Mouse (Mus musculus): ENCODE measurements at regions not wholly inside any gene's neighbourhood (a gene's known extent, or its start where the extent isn't known, plus 50 kb on each side); places are given as distances from the start of the nearest gene placed in this dataset.

GRCm38 (mm10) chr1:185519811-185520210, 65.2 kb downstream of the Slc30a10 start:
- Histone ChIP-seq H3K36me3 (ENCODE audit: control insufficient read depth, insufficient read depth, low read length) (no peaks in the 10 kb centered on the region), H3K27ac (ENCODE audit: control insufficient read depth, insufficient read depth, low read depth, low read length) (no peak overlapping the region), H3K4me1 (ENCODE audit: control insufficient read depth, insufficient read depth, low read length) (peaks cover 4% of the 10 kb centered on the region), H3K27me3 (ENCODE audit: control insufficient read depth, insufficient read depth, low read length) (no peaks in the 10 kb centered on the region), H3K4me3 (ENCODE audit: control insufficient read depth, low read depth, low read length) (no peak overlapping the region)
- TF ChIP-seq CTCF (IDR thresholded peaks at IDR 0.05; ENCODE audit: control insufficient read depth, insufficient read depth, insufficient replicate concordance, low read depth, low read length) (no peak), POLR2A (IDR thresholded peaks at IDR 0.05; ENCODE audit: control insufficient read depth, low read depth, low read length) (no peak)

- Histone ChIP-seq H3K36me3 (ENCODE audit: control insufficient read depth, insufficient read depth, low read length) (no peaks in the 10 kb centered on the region), H3K27ac (ENCODE audit: control insufficient read depth, insufficient read depth, low read depth, low read length) (no peak overlapping the region), H3K4me1 (ENCODE audit: control insufficient read depth, insufficient read depth, low read length) (no peaks in the 10 kb centered on the region), H3K4me3 (ENCODE audit: control insufficient read depth, low read depth, low read length) (no peak overlapping the region), H3K27me3 (ENCODE audit: control insufficient read depth, insufficient read depth, low read length) (no peaks in the 10 kb centered on the region)
- no peak for TF ChIP-seq POLR2A (IDR thresholded peaks at IDR 0.05; ENCODE audit: control insufficient read depth, low read depth, low read length)
- TF ChIP-seq CTCF (IDR thresholded peaks at IDR 0.05; ENCODE audit: control insufficient read depth, insufficient read depth, insufficient replicate concordance, low read depth, low read length) = no peak
Measured at GRCm38 (mm10) chr1:185524020-185524419, 69.4 kb downstream of the Slc30a10 start.

GRCm38 (mm10) chr1:185533471-185533870, 78.8 kb downstream of the Slc30a10 start:
- Histone ChIP-seq H3K4me1 (ENCODE audit: control insufficient read depth, insufficient read depth, low read length) (peaks cover 5% of the 10 kb centered on the region), H3K36me3 (ENCODE audit: control insufficient read depth, insufficient read depth, low read length) (no peaks in the 10 kb centered on the region), H3K27ac (ENCODE audit: control insufficient read depth, insufficient read depth, low read depth, low read length) (no peak overlapping the region), H3K4me3 (ENCODE audit: control insufficient read depth, low read depth, low read length) (no peak overlapping the region), H3K27me3 (ENCODE audit: control insufficient read depth, insufficient read depth, low read length) (no peaks in the 10 kb centered on the region)
- no peak for TF ChIP-seq CTCF (IDR thresholded peaks at IDR 0.05; ENCODE audit: control insufficient read depth, insufficient read depth, insufficient replicate concordance, low read depth, low read length)
- no peak for TF ChIP-seq POLR2A (IDR thresholded peaks at IDR 0.05; ENCODE audit: control insufficient read depth, low read depth, low read length)

- H3K4me1 ChIP-seq (ENCODE audit: control insufficient read depth, insufficient read depth, low read length) = peaks cover 5% of the 10 kb centered on the region
- no peaks in the 10 kb centered on the region for H3K27me3 ChIP-seq (ENCODE audit: control insufficient read depth, insufficient read depth, low read length)
Measured at GRCm38 (mm10) chr1:185534129-185534528, 79.5 kb downstream of the Slc30a10 start.

GRCm38 (mm10) chr1:185535321-185535720, 80.7 kb downstream of the Slc30a10 start:
- Histone ChIP-seq H3K4me1 (ENCODE audit: control insufficient read depth, insufficient read depth, low read length) (peaks cover 5% of the 10 kb centered on the region), H3K4me3 (ENCODE audit: control insufficient read depth, low read depth, low read length) (no peak overlapping the region), H3K27me3 (ENCODE audit: control insufficient read depth, insufficient read depth, low read length) (no peaks in the 10 kb centered on the region), H3K36me3 (ENCODE audit: control insufficient read depth, insufficient read depth, low read length) (no peaks in the 10 kb centered on the region), H3K27ac (ENCODE audit: control insufficient read depth, insufficient read depth, low read depth, low read length) (no peak overlapping the region; the same call in 1 of the 2 replicates)
- TF ChIP-seq CTCF (IDR thresholded peaks at IDR 0.05; ENCODE audit: control insufficient read depth, insufficient read depth, insufficient replicate concordance, low read depth, low read length) (no peak), POLR2A (IDR thresholded peaks at IDR 0.05; ENCODE audit: control insufficient read depth, low read depth, low read length) (no peak)

More at GRCm38 (mm10) chr1:185534129-185534528, 79.5 kb downstream of the Slc30a10 start:
- peak overlapping the region; percentile 12; the same call in 1 of the 2 replicates for H3K27ac ChIP-seq (ENCODE audit: control insufficient read depth, insufficient read depth, low read depth, low read length)
- no peaks in the 10 kb centered on the region for H3K36me3 ChIP-seq (ENCODE audit: control insufficient read depth, insufficient read depth, low read length)
- TF ChIP-seq CTCF (IDR thresholded peaks at IDR 0.05; ENCODE audit: control insufficient read depth, insufficient read depth, insufficient replicate concordance, low read depth, low read length) = no peak
- no peak for TF ChIP-seq POLR2A (IDR thresholded peaks at IDR 0.05; ENCODE audit: control insufficient read depth, low read depth, low read length)
- H3K4me3 ChIP-seq (ENCODE audit: control insufficient read depth, low read depth, low read length) = no peak overlapping the region; the same call in 1 of the 2 replicates

GRCm38 (mm10) chr1:185537236-185537635, 82.6 kb downstream of the Slc30a10 start:
- TF ChIP-seq POLR2A (IDR thresholded peaks at IDR 0.05; ENCODE audit: control insufficient read depth, low read depth, low read length) (no peak), CTCF (IDR thresholded peaks at IDR 0.05; ENCODE audit: control insufficient read depth, insufficient read depth, insufficient replicate concordance, low read depth, low read length) (no peak)
- Histone ChIP-seq H3K4me3 (ENCODE audit: control insufficient read depth, low read depth, low read length) (no peak overlapping the region), H3K27ac (ENCODE audit: control insufficient read depth, insufficient read depth, low read depth, low read length) (no peak overlapping the region), H3K27me3 (ENCODE audit: control insufficient read depth, insufficient read depth, low read length) (no peaks in the 10 kb centered on the region), H3K36me3 (ENCODE audit: control insufficient read depth, insufficient read depth, low read length) (no peaks in the 10 kb centered on the region), H3K4me1 (ENCODE audit: control insufficient read depth, insufficient read depth, low read length) (peaks cover 5% of the 10 kb centered on the region)

- no peak overlapping the region for H3K27ac ChIP-seq (ENCODE audit: control insufficient read depth, insufficient read depth, low read depth, low read length)
- TF ChIP-seq POLR2A (IDR thresholded peaks at IDR 0.05; ENCODE audit: control insufficient read depth, low read depth, low read length) (no peak), CTCF (IDR thresholded peaks at IDR 0.05; ENCODE audit: control insufficient read depth, insufficient read depth, insufficient replicate concordance, low read depth, low read length) (no peak)
Measured at GRCm38 (mm10) chr1:185539458-185539857, 84.8 kb downstream of the Slc30a10 start.

GRCm38 (mm10) chr1:185546346-185546745, 91.7 kb downstream of the Slc30a10 start:
- H3K36me3 ChIP-seq (ENCODE audit: control insufficient read depth, insufficient read depth, low read length) = no peaks in the 10 kb centered on the region
- no peaks in the 10 kb centered on the region for H3K4me1 ChIP-seq (ENCODE audit: control insufficient read depth, insufficient read depth, low read length)
- H3K4me3 ChIP-seq (ENCODE audit: control insufficient read depth, low read depth, low read length) = no peak overlapping the region
- H3K27ac ChIP-seq (ENCODE audit: control insufficient read depth, insufficient read depth, low read depth, low read length) = no peak overlapping the region
- no peaks in the 10 kb centered on the region for H3K27me3 ChIP-seq (ENCODE audit: control insufficient read depth, insufficient read depth, low read length)
- TF ChIP-seq POLR2A (IDR thresholded peaks at IDR 0.05; ENCODE audit: control insufficient read depth, low read depth, low read length) = no peak
- TF ChIP-seq CTCF (IDR thresholded peaks at IDR 0.05; ENCODE audit: control insufficient read depth, insufficient read depth, insufficient replicate concordance, low read depth, low read length) = no peak

More at GRCm38 (mm10) chr1:185539458-185539857, 84.8 kb downstream of the Slc30a10 start:
- Histone ChIP-seq H3K36me3 (ENCODE audit: control insufficient read depth, insufficient read depth, low read length) (no peaks in the 10 kb centered on the region), H3K27me3 (ENCODE audit: control insufficient read depth, insufficient read depth, low read length) (no peaks in the 10 kb centered on the region), H3K4me3 (ENCODE audit: control insufficient read depth, low read depth, low read length) (no peak overlapping the region), H3K4me1 (ENCODE audit: control insufficient read depth, insufficient read depth, low read length) (peaks cover 5% of the 10 kb centered on the region)

Measured in testis, adult 2 months (tissue).